Mouse (Mus musculus): ENCODE measurements around the gene Flt1. TPM values are rescaled to one million over a fixed set of nuclear protein-coding genes. Genes with fewer than 3 reads are reported as not detected.

Flt1 gene
- polyA plus RNA-seq, 1 experiment from 2014 or later = 11.1 TPM

DNA sequence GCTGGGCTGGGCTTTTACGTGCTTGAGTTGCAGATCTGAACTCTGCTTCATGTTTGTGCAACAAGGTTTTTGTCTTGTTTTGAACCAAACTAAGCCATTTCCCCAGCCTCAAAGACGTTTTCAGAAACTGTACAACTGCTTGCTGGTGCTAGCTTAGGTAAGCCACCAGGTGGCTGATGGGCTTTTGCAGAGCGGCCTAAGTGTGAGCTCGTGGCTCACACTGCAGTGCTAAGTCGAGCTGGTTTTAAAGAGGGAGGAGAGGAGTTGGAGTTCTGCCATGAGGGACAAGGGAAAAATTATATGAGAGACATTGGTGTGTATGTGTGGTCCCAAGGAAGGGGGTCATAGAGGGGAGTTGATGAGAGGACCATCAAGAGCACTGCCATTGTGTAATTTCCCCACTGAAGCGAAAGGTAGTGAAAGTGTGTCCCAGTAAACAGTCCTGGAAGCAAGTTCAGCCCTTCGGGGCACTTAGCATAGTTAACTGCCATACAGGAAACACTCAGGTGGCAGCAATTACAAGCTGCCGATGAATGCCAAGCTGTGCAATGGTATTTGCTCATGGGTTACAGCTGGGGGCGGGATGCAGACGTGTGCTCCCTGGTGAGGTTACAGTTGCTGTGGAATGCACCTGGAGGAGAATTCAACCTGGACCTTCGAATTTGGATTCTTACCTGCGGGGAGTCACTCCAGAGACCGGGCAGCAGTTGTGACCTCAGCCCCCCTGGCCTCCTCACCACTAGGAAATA is 173.8 kb downstream of the Flt1 start:
- 89% methylated on average over 13 of the region's 13 CpGs for WGBS
- no peak overlapping the region for H3K4me2 ChIP-seq
- H3K36me3 ChIP-seq = peaks cover 33% of the 10 kb centered on the region
- H3K4me1 ChIP-seq (replicated peaks) = no peaks in the 10 kb centered on the region
- H3K4me3 ChIP-seq = no peak overlapping the region
- H3K27ac ChIP-seq = no peak overlapping the region
- no peak overlapping the region for H3K9ac ChIP-seq
- H3K9me3 ChIP-seq = no peaks in the 10 kb centered on the region
- no peak for ATAC-seq (ENCODE audit: low FRiP score)
- H3K27me3 ChIP-seq = no peaks in the 10 kb centered on the region

- H3K4me2 ChIP-seq = no peak overlapping the region
- peaks cover 53% of the 10 kb centered on the region for H3K36me3 ChIP-seq
These were observed 176.6 kb downstream of the Flt1 start for GRCm38 (mm10) chr5:147549016-147549755.

GRCm38 (mm10) chr5:147545731-147546241 is 180.0 kb downstream of the Flt1 start:
- WGBS = 73% methylated on average over 11 of the region's 11 CpGs
- no peaks in the 10 kb centered on the region for H3K27me3 ChIP-seq
- H3K4me3 ChIP-seq = no peak overlapping the region
- no peak for ATAC-seq (ENCODE audit: low FRiP score)
- H3K36me3 ChIP-seq = peaks cover 65% of the 10 kb centered on the region
- no peak overlapping the region for H3K4me2 ChIP-seq
- no peaks in the 10 kb centered on the region for H3K4me1 ChIP-seq (replicated peaks)
- H3K9ac ChIP-seq = no peak overlapping the region
- no peak overlapping the region for H3K27ac ChIP-seq
- no peaks in the 10 kb centered on the region for H3K9me3 ChIP-seq

More at GRCm38 (mm10) chr5:147549016-147549755, 176.6 kb downstream of the Flt1 start:
- no peaks in the 10 kb centered on the region for H3K9me3 ChIP-seq
- no peak overlapping the region for H3K9ac ChIP-seq
- no peaks in the 10 kb centered on the region for H3K27me3 ChIP-seq
- ATAC-seq (ENCODE audit: low FRiP score) = no peak
- no peaks in the 10 kb centered on the region for H3K4me1 ChIP-seq (replicated peaks)
- WGBS = 94% methylated on average over 12 of the region's 12 CpGs
- H3K4me3 ChIP-seq = no peak overlapping the region
- no peak overlapping the region for H3K27ac ChIP-seq

- H3K9ac ChIP-seq = no peak overlapping the region
- no peaks in the 10 kb centered on the region for H3K4me1 ChIP-seq (replicated peaks)
- H3K27me3 ChIP-seq = no peaks in the 10 kb centered on the region
- no peak overlapping the region for H3K4me2 ChIP-seq
- H3K36me3 ChIP-seq = peaks cover 66% of the 10 kb centered on the region
- no peak overlapping the region for H3K4me3 ChIP-seq
- 88% methylated on average over 6 of the region's 6 CpGs for WGBS
- no peak overlapping the region for H3K27ac ChIP-seq
- H3K9me3 ChIP-seq = no peaks in the 10 kb centered on the region
- no peak for ATAC-seq (ENCODE audit: low FRiP score)
These were observed 183.5 kb downstream of the Flt1 start for GRCm38 (mm10) chr5:147542291-147542690.

- H3K4me2 ChIP-seq = no peak overlapping the region
- H3K4me1 ChIP-seq (replicated peaks) = no peaks in the 10 kb centered on the region
- 94% methylated on average over 4 of the region's 4 CpGs for WGBS
- no peak for ATAC-seq (ENCODE audit: low FRiP score)
- H3K9ac ChIP-seq = no peak overlapping the region
- H3K27me3 ChIP-seq = no peaks in the 10 kb centered on the region
- H3K9me3 ChIP-seq = no peaks in the 10 kb centered on the region
- H3K4me3 ChIP-seq = no peak overlapping the region
- H3K36me3 ChIP-seq = peaks cover 60% of the 10 kb centered on the region
- H3K27ac ChIP-seq = no peak overlapping the region
These were observed 186.0 kb downstream of the Flt1 start for GRCm38 (mm10) chr5:147539815-147540214.

DNA sequence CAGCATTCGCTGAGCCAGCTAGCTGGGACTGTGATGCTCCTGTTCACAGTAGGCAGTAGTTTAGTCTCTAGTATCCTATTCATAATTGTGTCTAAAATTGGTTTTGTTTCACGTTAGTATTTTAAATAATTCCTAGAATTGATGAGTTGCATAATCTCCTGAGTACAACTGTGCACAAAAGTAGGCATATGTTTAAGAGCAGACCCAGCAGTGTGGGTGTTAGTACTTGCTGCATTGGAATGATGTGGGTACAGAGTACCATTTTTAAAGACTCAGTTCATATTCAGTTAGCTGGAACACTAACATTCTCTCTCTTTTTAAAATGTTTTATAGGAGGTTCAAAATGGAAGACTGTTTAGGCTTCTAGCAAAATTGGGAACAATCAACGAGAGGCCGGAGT is 186.4 kb downstream of the Flt1 start:
- Histone ChIP-seq H3K4me3 (no peak overlapping the region), H3K9me3 (no peaks in the 10 kb centered on the region), H3K4me1 (replicated peaks) (no peaks in the 10 kb centered on the region), H3K9ac (no peak overlapping the region), H3K27me3 (no peaks in the 10 kb centered on the region), H3K27ac (no peak overlapping the region), H3K4me2 (no peak overlapping the region), H3K36me3 (peaks cover 60% of the 10 kb centered on the region)
- 94% methylated on average over 4 of the region's 4 CpGs for WGBS
- ATAC-seq (ENCODE audit: low FRiP score) = no peak

DNA sequence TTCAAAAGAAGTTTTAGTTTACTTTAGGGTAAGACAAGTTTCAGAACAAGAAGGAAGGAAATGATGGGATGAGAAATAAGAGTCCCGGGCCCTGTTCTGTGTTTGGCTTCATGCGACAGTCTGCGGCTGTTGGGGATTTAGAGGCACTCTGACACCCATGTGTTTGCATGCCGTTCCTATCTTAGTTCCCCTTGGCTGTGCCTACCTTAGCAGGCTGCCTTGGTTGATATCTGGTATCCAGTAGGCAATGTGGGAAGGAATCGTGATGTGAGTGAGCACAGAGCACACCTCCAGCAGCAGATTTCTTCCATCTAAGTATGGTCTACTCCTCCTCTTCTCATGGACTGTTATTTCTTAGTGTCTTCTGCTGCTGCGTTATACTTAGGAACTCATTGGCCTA is 193.8 kb downstream of the Flt1 start:
- H3K27me3 ChIP-seq = no peaks in the 10 kb centered on the region
- H3K36me3 ChIP-seq = peaks cover 42% of the 10 kb centered on the region
- no peaks in the 10 kb centered on the region for H3K4me1 ChIP-seq (replicated peaks)
- H3K4me2 ChIP-seq = no peak overlapping the region
- H3K27ac ChIP-seq = no peak overlapping the region
- 97% methylated on average over 6 of the region's 6 CpGs for WGBS
- no peaks in the 10 kb centered on the region for H3K9me3 ChIP-seq
- ATAC-seq (ENCODE audit: low FRiP score) = no peak
- no peak overlapping the region for H3K9ac ChIP-seq
- no peak overlapping the region for H3K4me3 ChIP-seq

DNA sequence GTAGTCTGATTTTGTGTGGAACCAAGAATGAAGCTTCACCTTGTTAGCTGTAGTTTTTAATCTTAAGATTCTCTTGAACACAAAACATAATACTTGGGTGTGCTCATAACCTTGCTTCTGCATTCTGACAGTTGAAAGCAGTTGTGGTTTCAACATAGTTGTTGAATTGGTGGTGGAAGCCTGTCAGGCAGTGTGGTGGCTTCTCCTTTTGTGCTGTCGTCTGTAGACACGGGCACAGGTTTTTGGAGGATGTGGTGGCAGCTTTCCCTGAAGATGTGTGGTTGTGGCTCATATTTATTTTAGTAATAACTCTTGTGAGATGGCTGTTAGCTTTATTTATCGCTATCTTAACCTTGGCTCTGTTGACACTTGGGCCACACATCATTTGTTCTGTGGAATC is 198.0 kb downstream of the Flt1 start:
- no peak overlapping the region for H3K4me3 ChIP-seq
- no peak overlapping the region for H3K4me2 ChIP-seq
- H3K4me1 ChIP-seq (replicated peaks) = no peaks in the 10 kb centered on the region
- H3K9ac ChIP-seq = no peak overlapping the region
- no peaks in the 10 kb centered on the region for H3K27me3 ChIP-seq
- whole genome bisulfite sequencing = 97% methylated on average over 3 of the region's 3 CpGs
- no peak overlapping the region for H3K27ac ChIP-seq
- peaks cover 41% of the 10 kb centered on the region for H3K36me3 ChIP-seq
- no peaks in the 10 kb centered on the region for H3K9me3 ChIP-seq
- no peak for ATAC-seq (ENCODE audit: low FRiP score)

- no peak for ATAC-seq (ENCODE audit: low FRiP score)
- H3K4me3 ChIP-seq = no peak overlapping the region
- no peak overlapping the region for H3K4me2 ChIP-seq
- no peaks in the 10 kb centered on the region for H3K27me3 ChIP-seq
- no peak overlapping the region for H3K27ac ChIP-seq
- no peaks in the 10 kb centered on the region for H3K9me3 ChIP-seq
- H3K36me3 ChIP-seq = peaks cover 43% of the 10 kb centered on the region
- 93% methylated on average over 6 of the region's 6 CpGs for WGBS
- no peaks in the 10 kb centered on the region for H3K4me1 ChIP-seq (replicated peaks)
- no peak overlapping the region for H3K9ac ChIP-seq
These were observed 198.8 kb downstream of the Flt1 start for GRCm38 (mm10) chr5:147527006-147527405.

Other genes with a start within 250 kb of the Flt1 start
- 532 and 548 TPM in 2 replicates for gene Pomp, start 134.4 kb upstream of the Flt1 start, polyA plus RNA-seq (2015; fragmentation: Nextera tagmentation; extraction: Ambion mirVana)
- 4.2 and 4.5 TPM in 2 replicates for gene Slc46a3, start 168.8 kb upstream of the Flt1 start, polyA plus RNA-seq (2015; fragmentation: Nextera tagmentation; extraction: Ambion mirVana)
- gene Mtus2, start 231.3 kb upstream of the Flt1 start, polyA plus RNA-seq (2015; fragmentation: Nextera tagmentation; extraction: Ambion mirVana) = 45.8 and 48.6 TPM in 2 replicates